ENCODE assay signal across 9 mouse cellular contexts in the genomic region with DNA sequence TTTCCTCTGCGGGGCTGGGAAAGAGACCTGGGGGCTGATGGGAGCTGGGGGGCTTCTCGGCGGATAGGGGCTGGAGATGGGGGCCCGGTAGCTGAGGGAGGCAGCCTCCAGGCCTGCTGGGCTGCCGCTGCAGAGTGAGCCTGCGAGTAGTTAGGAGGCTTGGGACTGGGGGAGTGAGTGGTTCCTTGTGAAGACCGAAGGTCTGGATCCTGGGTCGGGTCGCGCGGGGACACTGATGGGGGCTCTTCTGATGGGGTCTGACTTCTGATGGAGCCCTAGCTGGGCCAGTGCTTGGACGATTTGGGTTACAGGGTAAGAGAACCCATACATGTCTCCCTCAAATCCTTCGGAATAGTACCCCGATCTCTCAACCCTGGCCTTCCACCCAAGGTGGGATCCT. TPM values are rescaled to one million over a fixed set of nuclear protein-coding genes. Genes with fewer than 3 reads are reported as not detected.
DNase-seq lines count a peak whose midpoint lies in the region; ATAC-seq and TF ChIP-seq lines count a peak whose summit lies in the region.
"Had no signal": no experiment of that assay in that cellular context is flagged by ENCODE, and none has a peak within 500 bp of the region (broad histone marks: within the 10 kb centered on the region; RNA-seq: fewer than 3 reads in every experiment).

No protein-coding gene starts in this region.

- no peaks in the 10 kb centered on the region for H3K4me1 ChIP-seq in lung, embryonic 14.5 days (ENCODE audit: insufficient read depth)
- peaks cover 35% of the 10 kb centered on the region for H3K4me1 ChIP-seq in hindbrain, embryonic 15.5 days (replicated peaks)
- peaks cover 11% of the 10 kb centered on the region for H3K4me1 ChIP-seq in neural tube, embryonic 14.5 days (ENCODE audit: control insufficient read depth, insufficient read depth, low read length)

- H3K9ac ChIP-seq in lung, embryonic 14.5 days: no peak overlapping the region
- H3K9ac ChIP-seq in hindbrain, embryonic 15.5 days: peak overlapping the region; percentile 96
- peak overlapping the region; percentile 90 for H3K9ac ChIP-seq in neural tube, embryonic 14.5 days (replicated peaks; ENCODE audit: low read depth, low read length)

- DNase-seq in cerebellum, postnatal 10 days: peak; percentile 42 to 55
- DNase-seq in lung, embryonic 14.5 days: no peak
- DNase-seq in lung, postnatal 4 days: no peak
- no peak for DNase-seq in layer of hippocampus, adult 8-10 months (ENCODE audit: low spot score in 2 of 2)

- ATAC-seq in cerebellum, adult (ENCODE audit: insufficient number of reproducible peaks, low FRiP score, low TSS enrichment): no peak
- no peak for ATAC-seq in lung, embryonic 14.5 days (ENCODE audit: insufficient read depth)
- peak; percentile 19; the same call in 1 of the 2 replicates for ATAC-seq in hindbrain, embryonic 15.5 days (ENCODE audit: low FRiP score, low read depth)
- ATAC-seq in neural tube, embryonic 14.5 days (ENCODE audit: low read depth): peak; percentile 33; the same call in 1 of the 2 replicates
- no peak for ATAC-seq in CD4-positive, CD25-positive, alpha-beta regulatory T cell, adult 4 months

- 21% methylated on average over 14 of the region's 14 CpGs for WGBS in lung, embryonic 14.5 days
- WGBS in hindbrain, embryonic 15.5 days: 13% methylated on average over 12 of the region's 14 CpGs
- WGBS in neural tube, embryonic 14.5 days: 15% methylated on average over 14 of the region's 14 CpGs

- peak overlapping the region; percentile 51 for H3K4me3 ChIP-seq in lung, embryonic 14.5 days (ENCODE audit: low read depth, low read length)
- H3K4me3 ChIP-seq in hindbrain, embryonic 15.5 days: peak overlapping the region; percentile 89
- peak overlapping the region; percentile 84 for H3K4me3 ChIP-seq in neural tube, embryonic 14.5 days (ENCODE audit: low read depth, low read length)
- H3K4me3 ChIP-seq: myocyte had no signal

- H3K27ac ChIP-seq in lung, embryonic 14.5 days (ENCODE audit: low read depth): no peak overlapping the region
- peak overlapping the region; percentile 93 for H3K27ac ChIP-seq in hindbrain, embryonic 15.5 days (replicated peaks)
- peak overlapping the region; percentile 78 for H3K27ac ChIP-seq in neural tube, embryonic 14.5 days (ENCODE audit: low read depth, low read length)

- H3K4me2 ChIP-seq in lung, embryonic 14.5 days: peak overlapping the region; percentile 95
- H3K4me2 ChIP-seq in hindbrain, embryonic 15.5 days: peak overlapping the region; percentile 86
- H3K4me2 ChIP-seq in neural tube, embryonic 14.5 days (ENCODE audit: low read depth, low read length): peak overlapping the region; percentile 88

- H3K36me3 ChIP-seq in lung, embryonic 14.5 days (ENCODE audit: insufficient read depth): no peaks in the 10 kb centered on the region
- peaks cover 5% of the 10 kb centered on the region; the same call in 1 of the 2 replicates for H3K36me3 ChIP-seq in hindbrain, embryonic 15.5 days
- no peaks in the 10 kb centered on the region; the same call in 1 of the 2 replicates for H3K36me3 ChIP-seq in neural tube, embryonic 14.5 days (ENCODE audit: control insufficient read depth, insufficient read depth, low read length)

- no peak for TF ChIP-seq CTCF in lung, embryonic 14.5 days (IDR thresholded peaks at IDR 0.05; ENCODE audit: low read depth)

- H3K9me3 ChIP-seq in lung, embryonic 14.5 days (ENCODE audit: low read depth, low read length): no peaks in the 10 kb centered on the region
- no peaks in the 10 kb centered on the region for H3K9me3 ChIP-seq in hindbrain, embryonic 15.5 days
- no peaks in the 10 kb centered on the region for H3K9me3 ChIP-seq in neural tube, embryonic 14.5 days (ENCODE audit: control insufficient read depth, low read length)

- H3K27me3 ChIP-seq in lung, embryonic 14.5 days (ENCODE audit: insufficient read depth, low read length): peaks cover 56% of the 10 kb centered on the region
- no peaks in the 10 kb centered on the region for H3K27me3 ChIP-seq in hindbrain, embryonic 15.5 days
- no peaks in the 10 kb centered on the region for H3K27me3 ChIP-seq in neural tube, embryonic 14.5 days (ENCODE audit: control insufficient read depth, insufficient read depth, low read length)

RNA-seq across cellular contexts. Expression of a gene that starts 27.8 kb away (rescaled TPM):
- polyA plus RNA-seq in lung, embryonic 14.5 days (2014; fragmentation: Nextera tagmentation; extraction: Ambion mirVana): 3.8 and 4.4 TPM in 2 replicates
- polyA plus RNA-seq in hindbrain, embryonic 15.5 days (2015; fragmentation: Nextera tagmentation; extraction: Ambion mirVana): 22.0 and 22.3 TPM in 2 replicates
- 20.1 and 29.8 TPM in 2 replicates for polyA plus RNA-seq in neural tube, embryonic 14.5 days (2014; fragmentation: Nextera tagmentation; extraction: Ambion mirVana)
- 10 to 100 TPM in 1 of 2 experiments, 1 to 10 TPM in 1; 8.0 to 11.2 TPM for polyA plus RNA-seq in CD4-positive, CD25-positive, alpha-beta regulatory T cell, adult 4 months (2017; shearing (Covaris generic))
- total RNA-seq in layer of hippocampus, adult 8-10 months (2022): 100 to 1,000 TPM; 181 to 224 (median 200) TPM

Comparison
In these comparisons a context has a peak if more than half of its experiments do, and no peak if none do; other contexts are left out.
1. DNase-seq: peak in cerebellum, postnatal 10 days (2 of 2); none in lung, embryonic 14.5 days (single experiment), lung, postnatal 4 days (0 of 2) and layer of hippocampus, adult 8-10 months (0 of 2).
2. ATAC-seq: peak in hindbrain, embryonic 15.5 days (single experiment) and neural tube, embryonic 14.5 days (single experiment); none in cerebellum, adult (single experiment), lung, embryonic 14.5 days (single experiment) and CD4-positive, CD25-positive, alpha-beta regulatory T cell, adult 4 months (single experiment).
3. Peak in every context shown above with its lines, with median percentiles within 50 percentile points of each other: H3K4me2 ChIP-seq and H3K4me3 ChIP-seq.